Mouse (Mus musculus) ovary, postnatal 36 days (tissue): Measurements from ENCODE around the gene S100a16.
A peak's percentile ranks its signal among the peaks of the same experiment; 100 is the strongest.

ENCODE experiments used
- DNase-seq: peaks from one replicate; pipeline ENCODE4 v3.0.0; 2022; ENCODE audit warnings: low spot score, mixed read lengths

Gene S100a16

DNA sequence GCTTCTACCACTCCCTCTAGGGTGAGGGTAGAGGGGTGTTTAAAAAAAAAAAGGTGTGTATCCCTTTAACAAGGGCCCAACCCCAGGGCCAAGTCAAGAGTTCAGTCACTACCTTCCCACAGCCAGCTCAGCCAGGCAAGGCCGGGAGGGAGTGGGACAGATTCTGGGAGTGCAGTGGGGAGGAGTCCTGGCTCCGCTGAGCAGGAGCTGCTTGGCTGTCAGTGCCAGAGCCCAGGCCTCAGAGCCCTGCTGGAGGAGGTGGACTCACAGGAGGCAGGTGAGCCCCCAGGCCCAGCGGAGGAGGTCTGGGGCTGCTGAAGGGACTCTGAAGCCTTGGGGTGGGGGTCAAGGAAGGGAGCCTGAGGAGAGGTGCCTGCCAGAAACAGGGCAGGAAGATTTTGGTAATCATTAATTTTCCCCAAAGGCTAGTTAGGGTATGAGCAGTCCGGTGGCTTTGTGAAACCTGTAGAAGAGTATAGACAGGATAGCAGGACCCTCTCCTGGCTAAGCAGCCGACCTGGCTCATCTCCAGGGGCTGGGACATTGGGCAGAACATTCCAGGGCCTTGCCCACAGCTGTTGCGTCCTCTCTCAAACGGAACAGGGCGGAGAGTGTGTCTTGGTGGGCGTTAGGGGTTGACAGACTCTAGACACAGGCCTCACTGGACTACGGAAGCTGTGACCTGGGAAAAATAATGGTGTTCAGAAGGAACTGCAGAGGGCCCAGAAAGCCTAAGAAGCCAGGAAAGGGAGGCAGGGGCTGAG lies at the start of gene S100a16:
S100a16 (plus strand) TSS at position 114 of the 764 bp plus-strand sequence.
- peak; percentile 75 for DNase-seq

DNA sequence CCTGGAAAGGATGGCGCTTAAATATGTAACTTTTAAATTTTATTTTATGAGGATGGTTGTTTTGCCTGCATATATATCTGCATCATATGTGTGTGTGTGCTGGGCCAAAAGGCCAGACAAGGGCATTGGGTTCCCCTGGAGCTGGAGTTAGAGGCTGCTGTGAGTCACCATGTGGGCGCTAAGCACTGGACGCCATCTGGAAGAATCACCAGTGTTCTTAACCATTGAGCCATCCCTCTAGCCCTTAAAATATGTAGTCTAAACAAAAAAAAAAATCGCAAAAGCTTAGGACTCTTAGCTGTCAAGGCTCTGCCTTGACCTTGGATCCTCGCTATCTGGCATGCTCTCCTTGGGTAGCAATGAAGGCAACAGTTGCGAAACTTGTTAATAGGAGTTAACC lies 48.5 kb upstream of the S100a16 start:
- DNase-seq = no peak

DNA sequence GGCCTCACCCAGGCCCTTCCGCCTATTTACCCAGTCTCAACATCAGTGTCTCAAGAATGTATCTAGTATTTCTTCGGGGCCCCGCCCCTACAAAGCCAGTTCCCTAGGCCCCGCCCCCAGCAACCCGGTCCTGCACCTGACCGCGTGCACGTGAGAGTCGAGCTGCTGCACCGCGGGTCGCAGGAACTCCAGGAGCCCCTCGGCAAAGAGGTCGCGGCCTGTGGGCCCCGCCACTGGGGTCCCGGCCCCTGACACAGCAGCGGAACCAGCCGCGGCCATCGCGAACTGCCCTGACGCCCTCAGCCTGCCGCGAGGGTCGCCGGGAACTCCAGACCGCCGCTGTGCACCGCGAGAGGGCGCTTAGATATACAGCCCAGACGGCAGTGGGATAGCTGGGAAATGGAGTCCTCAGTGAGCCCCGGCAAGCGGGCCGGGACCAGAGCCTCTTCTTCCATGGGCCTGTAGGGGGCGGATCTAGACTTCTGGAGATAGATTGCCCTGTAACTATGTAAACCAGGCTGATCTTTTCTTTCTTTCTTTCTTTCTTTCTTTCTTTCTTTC lies 46.3 kb upstream of the S100a16 start, which contains the start of gene Snapin:
Snapin (minus strand) TSS at position 338 of the 561 bp plus-strand sequence.
- DNase-seq = peak; percentile 97

DNA sequence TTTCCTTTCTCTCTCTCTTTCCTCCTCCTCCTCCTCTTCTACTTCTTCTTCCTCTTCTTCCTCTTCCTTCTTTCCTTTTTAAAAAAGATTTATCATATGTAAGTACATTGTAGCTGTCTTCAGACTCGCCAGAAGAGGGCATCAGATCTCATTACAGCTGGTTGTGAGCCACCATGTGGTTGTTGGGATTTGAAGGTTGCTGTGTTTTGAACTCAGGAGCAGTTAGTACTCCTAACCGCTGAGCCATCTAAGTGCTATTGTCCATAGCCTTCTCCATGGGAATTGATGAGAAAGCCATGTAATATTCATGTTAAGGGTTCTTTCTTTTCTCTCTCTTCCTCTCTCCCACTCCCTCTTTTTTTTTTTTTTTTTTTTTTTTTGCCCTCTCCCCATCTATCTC lies 45.7 kb upstream of the S100a16 start:
- DNase-seq = no peak

DNA sequence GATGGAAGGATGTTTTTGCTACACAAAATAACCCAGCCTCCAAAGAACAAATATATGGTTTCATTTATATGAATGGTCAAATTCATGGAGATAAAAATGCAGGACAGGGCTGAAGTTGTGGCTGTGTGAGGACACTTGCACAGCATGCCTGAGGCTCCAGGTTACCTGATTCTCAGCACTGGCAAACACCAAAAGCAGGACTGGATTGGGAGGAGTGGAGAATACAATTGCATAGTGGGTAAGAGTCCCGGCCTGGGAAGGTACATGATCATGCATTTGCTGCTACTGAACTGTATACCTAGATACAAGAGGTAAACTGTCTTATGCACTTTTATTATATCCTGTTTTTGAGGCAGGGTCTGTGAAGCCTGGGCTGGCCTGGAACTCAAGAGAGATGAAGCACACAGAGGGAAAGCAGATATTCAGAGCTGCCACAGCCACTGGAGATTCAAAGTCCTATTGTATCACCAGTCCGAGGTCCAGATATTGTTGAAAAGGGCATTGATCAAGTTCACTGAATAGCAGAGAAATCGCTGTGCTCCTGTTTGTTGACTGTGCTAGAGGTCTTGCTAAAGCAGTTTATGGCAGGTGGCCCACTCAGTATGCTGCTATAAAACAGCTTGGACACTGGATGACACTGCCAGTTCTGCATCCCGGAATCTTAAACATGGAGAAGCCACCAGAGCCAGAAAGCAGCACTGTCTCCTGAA lies 43.1 kb upstream of the S100a16 start:
- no peak for DNase-seq

DNA sequence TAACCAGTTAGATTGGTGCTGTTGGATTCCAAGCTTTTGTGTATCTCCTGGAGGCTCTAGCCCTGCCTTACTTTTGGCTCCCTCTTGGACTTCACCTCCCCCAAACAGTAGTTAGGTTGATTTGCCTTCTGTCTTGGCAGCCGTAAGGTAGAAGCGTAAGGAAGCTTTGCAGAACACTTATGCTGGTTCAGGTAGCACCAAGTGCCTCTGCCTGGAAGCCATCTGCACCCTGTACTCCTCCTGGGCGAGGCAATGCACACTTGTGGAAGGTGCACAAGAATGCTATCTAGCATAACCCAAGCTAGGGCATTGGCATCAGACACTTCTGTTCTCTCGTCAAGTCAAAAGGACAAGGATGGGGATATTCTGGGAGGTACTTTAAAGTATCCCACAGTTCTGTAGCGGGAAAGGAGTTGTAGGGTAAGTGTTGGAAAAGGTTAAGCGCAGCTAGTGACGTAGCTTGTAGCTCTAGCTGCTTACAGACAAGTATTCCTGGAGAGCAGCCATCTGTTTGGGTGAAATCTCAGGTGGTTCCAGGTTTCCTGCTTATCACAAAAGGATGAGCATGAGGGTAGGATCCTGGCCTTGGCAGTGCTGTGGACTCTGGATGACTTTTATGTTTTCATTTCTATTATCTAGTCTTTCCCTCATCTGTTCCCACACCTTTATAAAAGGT lies 41.1 kb upstream of the S100a16 start:
- DNase-seq = no peak

DNA sequence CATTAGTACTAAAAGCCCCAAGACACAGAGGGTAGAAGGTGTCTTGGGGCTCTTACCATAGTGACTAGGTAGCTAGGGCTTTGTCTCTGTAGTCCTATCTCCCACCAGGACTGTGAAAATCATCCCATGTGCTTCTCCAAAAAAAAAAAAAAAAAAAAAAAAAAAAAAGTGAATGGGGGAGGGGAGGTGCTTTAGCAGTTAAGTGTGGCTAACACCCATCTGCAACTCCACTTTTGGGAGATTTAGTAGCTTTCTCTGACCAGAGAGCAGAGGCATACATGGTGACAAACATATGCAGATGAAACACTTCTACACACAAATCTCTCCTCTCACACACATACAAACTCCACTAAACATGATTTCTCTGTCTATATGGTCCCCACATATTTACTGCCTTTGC lies 39.5 kb upstream of the S100a16 start:
- no peak for DNase-seq

DNA sequence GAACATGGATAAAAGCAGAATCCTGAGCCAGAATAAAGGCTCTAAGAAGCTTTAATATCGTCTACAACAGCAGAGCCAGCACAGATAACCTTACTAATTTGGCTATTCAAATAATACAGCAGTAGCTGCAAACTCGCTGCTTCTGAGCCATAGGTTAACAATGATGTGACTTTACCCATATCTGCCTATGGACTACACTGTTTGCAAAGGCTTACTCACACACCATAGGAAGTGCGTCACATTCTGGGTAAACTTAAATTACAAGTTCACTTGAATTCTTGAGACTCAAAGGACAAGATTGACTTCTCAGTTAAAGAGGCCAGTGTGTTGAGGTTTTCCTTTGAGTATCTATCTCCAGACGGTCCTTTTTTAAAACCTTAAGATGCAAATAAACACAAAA lies 33.6 kb upstream of the S100a16 start:
- DNase-seq = no peak

DNA sequence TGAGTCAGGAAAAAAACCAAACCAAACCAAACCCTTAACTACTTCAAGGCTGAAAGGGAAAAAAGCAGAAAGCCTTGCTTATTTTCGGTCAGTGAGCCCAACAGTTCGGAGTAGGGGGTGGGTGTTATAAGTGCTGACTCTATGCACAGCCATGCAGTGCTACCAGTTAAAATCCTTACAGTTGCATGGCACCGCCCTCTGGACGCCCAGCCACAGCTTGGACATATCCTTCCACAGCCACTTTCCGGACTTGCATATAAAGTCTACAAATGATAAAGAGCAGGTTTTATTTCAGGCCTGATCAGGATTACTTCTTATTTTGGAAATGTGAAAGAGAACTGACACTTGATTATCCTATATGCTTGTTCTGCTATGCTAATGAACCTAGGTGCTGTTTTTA lies 31.8 kb upstream of the S100a16 start:
- no peak for DNase-seq

DNA sequence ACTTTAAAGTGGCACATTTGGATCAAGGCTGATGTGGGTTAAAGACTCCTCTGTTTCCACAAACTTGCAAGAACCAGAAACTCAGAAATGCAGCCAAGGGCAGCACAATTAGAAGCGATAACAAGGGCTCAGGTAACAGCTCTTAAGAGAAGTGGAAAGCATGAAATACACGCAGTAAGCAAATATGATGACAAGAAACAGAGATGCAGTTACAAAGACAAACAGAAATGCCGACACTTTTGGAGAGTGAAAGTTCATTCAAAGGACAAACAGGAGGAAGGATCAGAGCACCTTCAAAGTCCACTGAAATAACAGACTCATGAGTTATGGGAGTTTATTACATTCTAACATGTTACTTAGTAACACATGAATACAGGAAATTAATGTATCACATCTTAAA lies 30.7 kb upstream of the S100a16 start:
- DNase-seq = no peak

DNA sequence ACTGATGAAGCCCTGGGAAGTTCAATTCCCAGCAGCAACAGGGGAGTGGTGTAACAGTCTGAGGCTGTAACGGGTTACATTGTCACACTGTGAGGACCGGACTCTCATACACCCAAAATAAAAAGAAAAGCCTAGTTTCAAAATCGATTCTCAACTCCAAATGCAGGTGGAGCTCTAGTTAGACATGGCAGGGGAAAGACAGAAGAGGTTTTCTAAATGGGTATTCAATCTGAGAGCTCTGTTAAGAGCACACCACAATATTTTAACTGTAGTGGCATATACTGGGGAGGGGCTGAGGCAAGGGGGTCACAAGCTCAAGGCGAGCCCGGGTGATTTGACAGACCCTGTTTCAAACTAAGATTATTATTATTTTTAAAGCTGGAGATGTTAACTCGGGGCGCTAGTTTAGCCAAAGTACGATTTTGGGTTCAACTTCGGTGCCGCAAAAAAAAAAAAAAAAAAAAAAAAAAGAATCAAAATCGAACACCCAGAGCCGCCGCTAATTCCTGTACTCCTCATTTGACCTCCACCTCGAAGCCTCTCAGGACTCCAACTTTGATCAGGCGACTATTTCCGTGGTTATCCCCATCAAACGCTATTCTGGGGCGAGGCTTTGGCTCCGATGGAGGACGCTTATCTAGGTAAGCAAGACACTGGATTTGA lies 28.6 kb upstream of the S100a16 start:
- DNase-seq = no peak

DNA sequence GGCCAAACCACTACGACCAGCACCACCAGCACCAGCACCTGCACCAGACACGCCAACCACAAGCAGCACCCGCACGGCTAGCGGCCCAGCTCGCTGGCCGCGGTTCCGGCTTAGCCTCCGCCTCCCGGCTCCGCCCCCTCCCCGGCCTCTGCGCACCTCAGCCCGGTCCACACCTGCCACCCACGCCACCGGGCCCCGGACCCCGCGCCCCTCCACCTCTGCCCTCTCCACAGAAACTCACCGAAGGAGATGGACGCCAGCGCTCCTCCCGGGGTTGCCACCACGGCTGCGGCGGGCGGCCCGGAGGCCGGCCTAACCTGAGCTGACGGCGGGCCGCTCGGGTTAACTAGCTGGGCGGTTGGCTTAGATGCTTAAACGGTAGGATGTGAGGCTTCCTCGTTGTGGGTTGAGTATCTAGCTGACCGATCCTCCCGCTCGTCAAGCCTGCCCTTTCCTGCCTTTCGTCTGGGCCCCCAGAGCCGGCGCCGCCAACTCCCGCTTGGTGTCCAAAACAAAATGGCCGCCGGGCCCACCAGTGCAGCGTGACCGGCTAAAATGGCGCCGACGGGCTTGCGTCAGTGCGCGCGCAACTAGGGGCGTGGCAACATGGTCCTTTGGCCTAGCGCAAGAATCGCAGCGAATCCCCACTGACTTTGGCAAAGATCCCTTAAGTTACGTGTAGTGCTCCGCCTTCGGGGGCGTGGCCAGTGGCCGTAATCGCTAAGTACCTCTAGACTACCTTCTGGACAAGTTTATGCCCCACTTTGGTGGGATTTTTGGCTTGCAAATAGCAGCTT lies 27.9 kb upstream of the S100a16 start, which contains the start of gene Chtop:
Chtop (minus strand) TSS at position 549 of the 797 bp plus-strand sequence.
- DNase-seq = peak; percentile 99

DNA sequence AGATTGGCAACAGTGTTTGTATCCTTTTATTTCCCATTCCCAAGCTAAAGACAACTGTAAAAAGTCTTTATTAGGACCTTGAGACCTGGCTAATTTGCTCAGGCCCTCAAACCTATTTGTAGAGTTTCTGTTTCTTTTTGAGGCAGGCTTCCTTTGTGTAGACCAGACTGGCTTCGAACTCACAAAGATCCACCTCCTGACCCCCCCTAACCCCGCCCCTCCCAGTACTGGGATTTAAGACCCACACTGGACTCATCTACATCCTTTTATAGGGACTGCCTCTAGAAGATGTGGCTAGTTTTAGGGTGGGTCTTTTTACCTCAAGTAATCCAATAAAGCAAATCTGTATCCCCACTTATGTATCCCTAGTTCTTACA lies 27.3 kb upstream of the S100a16 start:
- DNase-seq = no peak

DNA sequence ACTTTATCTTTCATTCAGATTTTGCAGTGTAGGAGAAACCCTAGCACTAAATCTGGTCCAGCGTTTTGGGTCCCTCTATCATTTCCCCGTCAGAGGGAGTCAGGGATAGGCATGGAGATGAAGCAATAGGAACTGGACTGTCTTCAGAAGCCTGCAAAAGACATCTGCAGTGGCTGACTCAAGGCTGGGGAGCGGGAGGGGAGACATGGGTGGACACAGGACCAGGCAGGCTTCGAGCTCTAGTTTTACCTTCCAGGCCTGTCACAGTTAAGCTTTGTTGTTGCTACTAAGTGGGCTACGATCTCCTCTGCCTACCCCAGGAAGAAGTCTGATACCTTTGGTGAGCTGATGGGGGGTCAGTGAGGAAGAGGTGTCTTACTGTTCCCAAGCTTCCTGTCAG lies 24.8 kb upstream of the S100a16 start:
- no peak for DNase-seq

DNA sequence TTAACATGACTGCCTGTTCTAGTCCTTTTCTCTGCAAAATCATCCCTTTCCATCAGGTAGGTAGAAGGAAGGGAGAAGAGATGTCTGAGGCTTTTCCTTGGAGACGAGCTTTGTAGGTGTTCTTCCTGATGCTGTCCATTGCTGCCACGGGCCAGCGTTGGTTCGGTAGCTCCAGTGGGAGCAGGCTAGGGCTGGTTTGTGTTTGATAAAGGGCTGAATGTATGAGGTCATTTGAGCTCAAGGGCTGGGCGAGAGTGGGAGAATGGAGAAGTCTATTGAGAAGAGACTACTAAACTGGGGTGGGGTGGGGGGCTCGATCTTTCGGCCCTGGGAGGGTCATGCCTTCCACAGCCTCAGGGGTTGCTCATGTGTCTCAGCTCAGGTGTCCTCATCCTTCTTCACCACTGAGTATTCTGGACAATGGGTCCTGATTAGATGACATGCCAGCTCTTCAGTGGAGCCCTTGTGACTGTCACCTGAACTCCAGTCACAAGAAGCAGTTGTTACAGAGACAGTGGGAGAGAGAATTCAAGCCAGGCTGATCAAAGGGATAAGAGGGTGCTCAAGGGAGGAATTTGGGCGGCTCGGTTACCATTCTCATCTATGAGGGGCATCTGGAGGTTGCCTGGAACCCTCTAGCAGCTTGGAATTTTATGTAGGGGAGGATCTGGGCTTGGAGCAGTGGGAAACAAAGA lies 24.0 kb upstream of the S100a16 start:
- no peak for DNase-seq

DNA sequence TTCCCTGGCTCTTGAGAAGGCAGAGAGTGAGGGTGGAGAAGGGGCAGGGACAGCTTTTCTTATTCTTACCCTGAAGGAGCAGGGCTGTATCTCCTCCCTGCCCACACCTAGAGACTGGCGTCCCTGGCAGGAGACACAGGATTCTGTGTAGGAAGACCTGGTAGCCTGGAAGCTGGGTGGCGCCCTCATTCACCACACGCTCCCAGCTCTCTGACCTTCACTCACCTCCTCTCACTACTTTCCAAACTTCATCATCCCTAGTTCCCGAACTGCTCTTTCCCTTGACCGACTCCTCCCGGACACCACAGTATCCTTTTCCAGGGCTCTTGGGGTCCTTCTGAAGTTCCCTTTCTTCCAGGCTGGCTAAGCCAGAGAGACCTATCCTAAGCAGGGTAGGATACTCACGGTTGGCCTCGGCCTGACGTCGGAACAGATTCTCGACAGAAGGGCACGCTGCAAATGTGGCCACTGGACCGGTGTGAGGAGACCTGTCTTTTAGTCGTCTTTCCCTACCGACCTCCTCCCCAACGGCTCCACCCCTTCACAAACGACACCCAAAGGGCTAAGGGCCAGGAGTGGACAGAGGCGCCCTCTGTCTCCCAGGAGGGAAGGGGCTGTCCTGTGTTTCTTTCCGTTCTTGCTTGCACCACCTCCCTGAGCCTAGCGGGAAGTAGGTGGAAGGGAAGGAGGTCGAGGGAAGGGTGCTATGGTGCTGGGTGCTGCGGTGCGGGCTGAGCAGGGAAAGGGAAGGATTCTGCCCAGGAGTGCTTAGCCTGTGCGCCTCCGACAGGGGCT lies 23.1 kb upstream of the S100a16 start, which contains the start of the genes S100a1 and S100a13:
S100a1 (minus strand) TSS at position 597 of the 795 bp plus-strand sequence.
S100a13 (plus strand) TSS at position 640 of the 795 bp plus-strand sequence.
- DNase-seq = peak; percentile 76

DNA sequence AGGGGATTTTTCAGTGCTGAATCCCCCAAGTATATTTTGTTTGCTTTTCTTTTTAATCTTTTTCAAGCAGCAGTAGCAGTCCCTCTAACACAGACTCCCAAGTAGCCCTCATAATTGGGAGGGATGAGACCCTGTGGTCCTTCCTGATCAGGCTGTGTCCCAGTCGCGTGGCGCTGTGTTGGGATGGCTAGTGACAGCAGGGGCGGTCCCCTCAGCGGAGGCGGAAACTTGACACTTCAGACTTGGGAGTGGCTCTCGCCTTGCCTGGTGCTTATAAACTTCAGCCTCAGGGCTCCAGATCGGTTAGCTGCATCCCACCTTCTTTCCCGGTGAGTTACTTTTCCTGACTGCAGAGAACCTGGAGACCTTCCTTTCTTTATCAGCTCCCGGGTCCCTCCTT lies 22.4 kb upstream of the S100a16 start:
- DNase-seq = peak; percentile 64

DNA sequence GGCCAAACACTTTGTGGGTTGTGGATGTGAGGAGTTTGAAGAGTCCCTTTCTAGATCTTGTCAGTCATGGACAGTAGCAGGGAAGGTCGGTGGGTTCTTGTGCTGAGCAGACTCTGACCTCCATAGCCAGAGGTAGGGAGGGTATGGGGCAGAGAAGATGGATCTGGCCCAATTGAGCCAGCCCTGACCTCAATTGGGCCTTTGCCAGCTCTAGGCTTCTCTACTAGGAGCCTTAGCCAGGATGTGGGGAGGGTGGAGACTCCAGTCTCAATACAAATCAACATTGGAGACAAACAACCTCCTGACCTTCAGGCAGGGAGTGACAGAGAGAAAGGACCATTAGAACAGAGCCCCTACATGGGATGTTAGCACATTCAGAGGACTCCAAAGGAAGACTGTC lies 21.8 kb upstream of the S100a16 start:
- DNase-seq = no peak

DNA sequence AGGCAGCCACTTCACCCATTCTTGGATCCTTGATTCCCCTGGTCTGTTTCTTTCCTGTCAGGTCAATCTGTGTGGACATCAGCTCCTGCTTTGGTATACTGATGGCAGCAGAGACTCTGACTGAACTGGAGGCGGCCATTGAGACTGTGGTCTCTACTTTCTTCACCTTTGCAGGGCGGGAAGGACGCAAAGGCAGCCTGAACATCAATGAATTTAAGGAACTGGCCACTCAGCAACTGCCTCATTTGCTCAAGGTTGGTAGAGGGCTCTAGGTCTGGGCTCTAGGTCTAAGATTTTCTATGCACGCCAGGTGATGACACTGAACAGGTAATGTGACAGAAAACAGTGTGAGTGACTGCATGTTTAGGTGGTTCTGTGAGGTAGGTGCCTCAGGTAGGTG lies 21.3 kb upstream of the S100a16 start:
- no peak for DNase-seq

DNA sequence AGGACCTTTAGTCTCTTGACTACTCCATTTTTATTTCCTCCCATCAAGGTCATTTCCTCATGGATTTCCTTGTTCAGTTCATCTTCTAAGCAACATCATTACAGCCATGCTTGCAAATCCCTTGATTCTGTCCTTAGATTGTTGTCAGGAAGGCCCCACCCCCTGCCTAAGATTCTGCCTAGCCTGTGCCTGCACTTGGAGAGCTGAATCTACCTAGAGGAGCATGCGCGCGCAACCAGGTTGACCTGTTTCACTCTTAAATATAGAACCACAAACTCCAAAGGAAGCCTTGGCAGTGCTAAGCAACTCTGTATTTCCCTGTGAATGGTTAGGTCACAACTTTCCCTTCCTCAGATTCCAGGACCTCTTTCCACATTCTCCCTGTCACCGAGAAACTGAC lies 19.3 kb upstream of the S100a16 start:
- DNase-seq = no peak
